Mouse (Mus musculus) limb, embryonic 13.5 days (tissue): ENCODE data around the gene Cfap65. TPM values are rescaled to one million over a fixed set of nuclear protein-coding genes. Genes with fewer than 3 reads are reported as not detected.
A peak's percentile ranks its signal among the peaks of the same experiment; 100 is the strongest.

ENCODE experiments used
- ATAC-seq: fragments of 200-750 bp; cut with Nextera tagmentation; 2 replicates; pipeline ENCODE4 v1.8.0; 2017; ENCODE audit warnings: low read depth, moderate number of reproducible peaks, moderate TSS enrichment; ENCODE audit not compliant: low FRiP score
- H3K27ac ChIP-seq: fragments of 300-500 bp; sonication (generic); 2 replicates; pipeline ENCODE4 v1.5.1; 2015; ENCODE audit warnings: inconsistent platforms, mild to moderate bottlenecking, moderate library complexity
- H3K27me3 ChIP-seq: fragments of 300-500 bp; sonication (generic); 2 replicates; pipeline ENCODE4 v1.6.1; 2015; ENCODE audit warnings: mild to moderate bottlenecking, inconsistent platforms
- H3K36me3 ChIP-seq: fragments of 300-500 bp; sonication (generic); 2 replicates; pipeline ENCODE4 v1.6.1; 2015; ENCODE audit warnings: inconsistent platforms, mild to moderate bottlenecking, moderate library complexity
- H3K4me1 ChIP-seq: fragments of 300-500 bp; sonication (generic); 2 replicates; pipeline ENCODE4 v1.6.1; 2015; ENCODE audit warnings: inconsistent platforms
- H3K4me2 ChIP-seq: fragments of 300-500 bp; sonication (generic); replicated peaks from 2 replicates; pipeline ENCODE4 v1.6.1; 2015; ENCODE audit warnings: inconsistent platforms, mild to moderate bottlenecking, moderate library complexity
- H3K4me3 ChIP-seq: fragments of 300-500 bp; sonication (generic); 2 replicates; pipeline ENCODE4 v1.5.1; 2015; ENCODE audit warnings: moderate library complexity, mild to moderate bottlenecking, inconsistent platforms
- H3K9ac ChIP-seq: fragments of 300-500 bp; sonication (generic); 2 replicates; pipeline ENCODE4 v1.6.1; 2015; ENCODE audit warnings: mild to moderate bottlenecking, inconsistent platforms
- H3K9me3 ChIP-seq: fragments of 300-500 bp; sonication (generic); 2 replicates; pipeline ENCODE4 v1.6.1; 2016; ENCODE audit warnings: inconsistent platforms
- WGBS: fragments of 180-500 bp; shearing (Covaris S2); methylation state at CpG from one replicate; pipeline ENCODE4 v1.1.7; 2015; 5-methylcytosine and 5-hydroxymethylcytosine counted together
- polyA plus RNA-seq: library from polyadenylated mRNA; unstranded; fragments of >200 nt; fragmentation: Nextera tagmentation; extraction: Ambion mirVana; gene quantifications from 2 replicates; pipeline ENCODE4 v1.2.1, GENCODE M21; 2015

Cfap65 gene
- not detected in 2 replicates for polyA plus RNA-seq

DNA sequence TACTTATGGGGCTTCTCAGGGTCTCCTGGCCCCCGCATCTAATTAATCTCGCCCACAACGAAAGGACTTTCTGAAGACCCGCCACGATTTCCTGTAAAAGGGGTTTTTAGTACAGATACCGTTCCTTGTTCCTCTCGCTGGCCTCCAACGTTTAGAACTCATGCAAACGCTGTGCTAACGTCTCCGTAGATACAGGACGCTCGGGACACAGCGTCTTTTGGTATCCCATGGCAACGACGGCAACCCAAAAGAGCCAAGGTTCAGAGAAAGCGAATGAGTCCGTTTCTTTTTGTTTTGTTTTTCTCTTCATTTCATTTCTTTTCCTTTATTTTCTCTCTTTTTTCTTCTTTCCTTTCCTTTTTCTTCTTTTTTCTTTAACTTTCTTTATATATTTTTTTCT is at the start of gene Cfap65:
Cfap65 (minus strand) TSS at position 198 of the 400 bp plus-strand sequence.
- H3K36me3 ChIP-seq, result no peaks in the 10 kb centered on the region
- H3K27ac ChIP-seq, result no peak within 1 kb of the TSS
- no peak for ATAC-seq
- no peak within 1 kb of the TSS for H3K9ac ChIP-seq
- 2% methylated on average over 18 of the region's 18 CpGs for WGBS
- peak within 1 kb of the TSS; percentile 51 for H3K4me2 ChIP-seq
- H3K27me3 ChIP-seq, result peaks cover 79% of the 10 kb centered on the region
- no peaks in the 10 kb centered on the region for H3K9me3 ChIP-seq
- H3K4me3 ChIP-seq, result peak within 1 kb of the TSS; percentile 21; the same call in 1 of the 2 replicates
- H3K4me1 ChIP-seq, result no peaks in the 10 kb centered on the region

DNA sequence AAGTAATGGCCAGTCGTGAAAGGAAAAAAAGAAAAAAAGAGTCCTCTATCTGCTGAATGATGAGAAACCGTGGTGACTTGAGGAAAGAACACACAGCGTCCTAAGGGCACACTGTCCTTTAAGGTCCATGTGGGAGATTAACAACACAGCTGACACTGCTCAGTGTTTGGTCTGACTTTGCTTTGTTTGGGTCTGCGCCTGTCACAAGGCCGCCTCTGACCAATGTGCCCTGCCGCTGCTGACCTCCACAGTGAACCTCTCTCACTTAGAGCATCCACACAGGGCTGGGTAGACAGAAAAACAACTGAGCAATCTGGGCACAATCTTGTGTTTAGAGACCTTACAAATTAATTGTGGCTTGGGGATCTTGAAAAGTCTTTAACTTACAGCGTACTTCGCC is 41.6 kb upstream of the Cfap65 start:
- WGBS, result 78% methylated on average over 8 of the region's 8 CpGs
- H3K9me3 ChIP-seq, result no peaks in the 10 kb centered on the region
- no peak overlapping the region for H3K4me2 ChIP-seq
- peaks cover 10% of the 10 kb centered on the region; the same call in 1 of the 2 replicates for H3K4me1 ChIP-seq
- ATAC-seq, result no peak
- no peak overlapping the region for H3K27ac ChIP-seq
- no peak overlapping the region for H3K4me3 ChIP-seq
- H3K27me3 ChIP-seq, result no peaks in the 10 kb centered on the region
- H3K9ac ChIP-seq, result no peak overlapping the region
- H3K36me3 ChIP-seq, result no peaks in the 10 kb centered on the region

DNA sequence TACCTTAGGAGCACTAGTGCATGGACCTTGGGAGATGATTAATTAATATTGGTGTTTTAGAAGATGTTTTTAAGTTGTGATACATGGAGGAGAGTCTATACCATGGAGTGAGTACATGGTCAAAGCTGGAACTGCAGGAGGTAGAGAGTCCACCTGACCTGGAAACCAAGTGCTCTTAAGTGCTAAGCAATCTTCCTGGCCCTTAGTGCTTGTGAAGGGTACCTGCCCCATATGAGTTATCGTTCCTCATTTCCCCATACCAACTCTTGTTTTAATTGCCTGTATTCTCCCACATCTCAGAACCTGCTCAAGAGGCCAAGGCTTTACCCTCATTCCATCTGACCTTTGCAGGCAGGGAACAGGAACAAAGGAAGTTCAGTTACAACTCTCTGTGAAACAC is 40.5 kb upstream of the Cfap65 start:
- 89% methylated on average over 1 of the region's 1 CpGs for WGBS
- Histone ChIP-seq H3K27me3 (no peaks in the 10 kb centered on the region), H3K4me3 (no peak overlapping the region), H3K4me2 (no peak overlapping the region), H3K9ac (no peak overlapping the region), H3K4me1 (peaks cover 10% of the 10 kb centered on the region; the same call in 1 of the 2 replicates), H3K36me3 (no peaks in the 10 kb centered on the region), H3K27ac (no peak overlapping the region), H3K9me3 (no peaks in the 10 kb centered on the region)
- ATAC-seq, result no peak

DNA sequence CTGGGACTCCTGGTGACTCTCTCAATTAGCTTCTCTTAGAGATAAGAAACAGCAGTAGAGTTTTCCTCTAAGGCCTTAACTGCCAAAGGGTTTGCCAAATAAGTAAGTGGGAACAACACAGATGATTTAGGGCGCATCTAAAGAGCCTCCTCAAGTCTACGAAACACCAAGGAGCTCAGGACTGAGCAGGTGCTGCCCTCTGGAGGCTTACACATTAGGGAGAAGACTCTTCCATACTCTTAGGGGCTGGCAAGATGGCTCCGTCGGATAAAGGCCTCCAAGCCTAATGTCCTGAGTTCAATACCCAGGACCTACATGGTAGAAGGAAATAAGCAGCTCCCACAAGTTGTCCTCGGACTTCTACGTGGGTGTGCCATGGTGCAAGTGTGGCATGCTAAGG is 38.2 kb upstream of the Cfap65 start:
- H3K36me3 ChIP-seq, result no peaks in the 10 kb centered on the region
- no peak overlapping the region for H3K4me2 ChIP-seq
- H3K9ac ChIP-seq, result no peak overlapping the region
- no peak for ATAC-seq
- H3K4me1 ChIP-seq, result peaks cover 7% of the 10 kb centered on the region; the same call in 1 of the 2 replicates
- WGBS, result 78% methylated on average over 6 of the region's 6 CpGs
- no peaks in the 10 kb centered on the region for H3K27me3 ChIP-seq
- H3K9me3 ChIP-seq, result no peaks in the 10 kb centered on the region
- no peak overlapping the region for H3K27ac ChIP-seq
- H3K4me3 ChIP-seq, result no peak overlapping the region

DNA sequence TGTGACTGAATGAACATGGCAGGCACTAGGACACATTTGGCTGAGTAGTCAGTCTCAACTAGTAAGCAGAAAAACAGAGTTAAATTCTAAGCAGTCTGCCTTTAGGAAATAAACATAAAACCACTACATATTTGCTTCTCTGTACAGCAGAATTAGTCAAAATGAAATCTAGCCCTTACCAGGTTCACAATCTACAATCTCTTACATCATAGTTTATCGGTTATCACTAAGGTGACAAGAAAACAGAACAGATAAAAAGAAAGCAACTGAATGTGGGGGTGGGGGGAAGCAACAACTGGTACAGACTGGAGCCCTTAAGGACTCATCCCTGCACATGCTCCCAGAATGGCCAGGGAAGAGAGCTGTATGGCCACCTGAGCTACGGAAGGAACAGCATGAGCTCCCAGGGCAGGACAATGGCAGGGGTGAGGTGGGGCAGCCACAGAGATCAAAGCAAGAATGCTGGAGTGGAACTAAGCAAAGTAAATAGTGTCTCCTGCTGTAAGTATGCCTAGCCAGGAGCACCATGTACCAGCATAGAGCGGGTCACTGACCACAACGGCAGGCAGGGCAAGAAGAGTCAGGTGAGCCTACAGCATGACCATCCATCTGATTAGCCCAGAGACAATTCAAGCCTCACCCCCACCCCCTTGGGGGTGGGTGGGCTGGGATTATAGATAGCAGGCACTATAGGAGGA is 36.1 kb upstream of the Cfap65 start:
- H3K27ac ChIP-seq, result no peak overlapping the region
- H3K4me3 ChIP-seq, result no peak overlapping the region
- no peaks in the 10 kb centered on the region for H3K36me3 ChIP-seq
- H3K4me1 ChIP-seq, result no peaks in the 10 kb centered on the region
- no peak for ATAC-seq
- H3K27me3 ChIP-seq, result no peaks in the 10 kb centered on the region
- H3K4me2 ChIP-seq, result no peak overlapping the region
- no peak overlapping the region for H3K9ac ChIP-seq
- 49% methylated on average over 4 of the region's 4 CpGs for WGBS
- H3K9me3 ChIP-seq, result no peaks in the 10 kb centered on the region

DNA sequence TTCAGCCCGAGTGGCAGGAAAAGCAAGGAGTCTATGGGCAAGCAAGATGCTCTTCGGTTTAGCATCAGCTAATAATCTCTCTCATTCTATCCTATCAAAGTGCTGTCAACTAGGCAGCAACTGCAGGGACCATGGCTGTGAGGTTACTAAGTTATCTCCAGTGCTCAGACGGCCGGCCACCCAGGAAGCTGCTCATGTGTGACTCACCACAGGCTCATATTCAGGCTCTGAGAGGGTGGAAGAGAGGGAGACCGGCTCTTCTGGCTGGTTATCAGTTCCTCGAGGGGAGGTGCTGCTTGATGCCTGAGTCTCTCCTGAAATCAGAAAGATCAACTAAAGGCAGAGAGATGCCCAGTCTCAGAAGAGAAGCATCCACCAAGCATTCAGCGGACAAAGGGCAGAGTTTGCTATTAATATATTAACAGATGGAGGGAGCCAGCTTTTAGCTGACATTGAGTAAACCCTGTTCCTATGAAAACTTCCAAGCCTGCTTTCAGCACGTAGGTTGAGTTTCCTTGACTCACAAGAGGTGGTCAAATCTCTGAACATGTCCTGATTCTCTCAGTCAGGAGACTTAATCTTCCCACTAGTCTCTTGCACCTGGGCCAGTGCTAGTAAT is 32.7 kb upstream of the Cfap65 start:
- Histone ChIP-seq H3K9me3 (no peaks in the 10 kb centered on the region), H3K4me3 (no peak overlapping the region), H3K9ac (no peak overlapping the region), H3K27me3 (0 out of 2 replicates have a peak, but pooled peaks cover 5% of the 10 kb centered on the region), H3K4me1 (peaks cover 15% of the 10 kb centered on the region), H3K27ac (no peak overlapping the region), H3K36me3 (no peaks in the 10 kb centered on the region), H3K4me2 (no peak overlapping the region)
- WGBS, result 63% methylated on average over 8 of the region's 8 CpGs
- ATAC-seq, result no peak

DNA sequence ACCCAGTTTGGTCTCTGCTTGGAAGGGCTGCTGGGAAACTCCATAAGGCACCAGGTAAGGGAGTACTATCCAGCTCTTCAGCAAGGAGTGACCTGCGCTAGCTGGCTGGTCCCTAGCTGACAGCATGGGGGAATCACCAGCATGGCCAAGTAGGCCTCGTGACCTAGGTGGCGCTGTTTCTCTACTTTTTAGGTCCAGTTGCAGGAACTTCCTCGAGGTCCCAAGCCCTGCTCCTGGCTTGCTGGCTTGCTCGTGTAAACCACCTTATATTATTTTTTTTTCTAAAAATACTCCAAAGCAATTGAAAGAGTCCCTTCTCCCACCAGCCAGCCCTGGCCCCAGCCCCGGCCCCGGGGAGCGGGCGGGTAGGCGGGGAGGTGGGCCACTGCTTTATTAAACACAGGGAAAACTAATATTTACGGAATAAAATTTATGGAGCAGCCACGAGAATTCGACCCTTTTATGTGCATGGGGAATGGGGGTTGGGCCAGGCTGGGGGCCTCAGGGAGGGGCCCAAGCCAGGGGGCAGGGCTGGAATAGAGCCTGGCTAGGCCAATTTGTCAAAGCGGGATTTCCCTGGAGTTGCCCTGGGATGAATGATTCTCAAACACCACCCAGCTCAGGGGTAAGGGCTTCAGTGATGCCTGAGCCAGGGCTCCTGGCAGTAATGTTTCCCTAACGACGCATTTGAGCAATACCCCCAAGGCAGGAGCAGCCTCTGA is 29.3 kb upstream of the Cfap65 start:
- Histone ChIP-seq H3K4me2 (peak overlapping the region; percentile 62), H3K4me3 (peak overlapping the region; percentile 24), H3K27ac (peak overlapping the region; percentile 73), H3K36me3 (no peaks in the 10 kb centered on the region), H3K9ac (peak overlapping the region; percentile 53), H3K27me3 (peaks cover 10% of the 10 kb centered on the region; the same call in 1 of the 2 replicates), H3K4me1 (peaks cover 15% of the 10 kb centered on the region), H3K9me3 (no peaks in the 10 kb centered on the region)
- WGBS, result 5% methylated on average over 16 of the region's 16 CpGs
- ATAC-seq, result peak; percentile 88

DNA sequence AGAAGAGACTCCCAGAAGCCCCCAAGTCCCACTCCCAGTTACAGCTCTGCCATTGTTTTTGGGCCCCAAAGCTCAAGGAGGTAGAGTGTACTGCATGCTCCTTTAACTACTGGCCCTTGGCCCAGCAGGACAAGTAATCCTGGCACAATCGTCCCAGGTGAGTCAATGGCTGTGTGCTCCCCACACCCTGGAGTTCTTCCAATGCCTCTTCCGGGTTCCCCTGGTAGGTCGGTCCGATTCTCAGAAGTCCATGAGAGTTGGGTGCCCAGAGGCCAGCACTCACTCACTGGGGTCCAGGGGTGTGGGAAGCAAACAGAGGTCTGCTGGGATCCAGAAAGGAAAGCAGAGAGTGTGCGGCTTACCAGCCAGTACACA is 27.4 kb upstream of the Cfap65 start:
- H3K4me2 ChIP-seq, result no peak overlapping the region

DNA sequence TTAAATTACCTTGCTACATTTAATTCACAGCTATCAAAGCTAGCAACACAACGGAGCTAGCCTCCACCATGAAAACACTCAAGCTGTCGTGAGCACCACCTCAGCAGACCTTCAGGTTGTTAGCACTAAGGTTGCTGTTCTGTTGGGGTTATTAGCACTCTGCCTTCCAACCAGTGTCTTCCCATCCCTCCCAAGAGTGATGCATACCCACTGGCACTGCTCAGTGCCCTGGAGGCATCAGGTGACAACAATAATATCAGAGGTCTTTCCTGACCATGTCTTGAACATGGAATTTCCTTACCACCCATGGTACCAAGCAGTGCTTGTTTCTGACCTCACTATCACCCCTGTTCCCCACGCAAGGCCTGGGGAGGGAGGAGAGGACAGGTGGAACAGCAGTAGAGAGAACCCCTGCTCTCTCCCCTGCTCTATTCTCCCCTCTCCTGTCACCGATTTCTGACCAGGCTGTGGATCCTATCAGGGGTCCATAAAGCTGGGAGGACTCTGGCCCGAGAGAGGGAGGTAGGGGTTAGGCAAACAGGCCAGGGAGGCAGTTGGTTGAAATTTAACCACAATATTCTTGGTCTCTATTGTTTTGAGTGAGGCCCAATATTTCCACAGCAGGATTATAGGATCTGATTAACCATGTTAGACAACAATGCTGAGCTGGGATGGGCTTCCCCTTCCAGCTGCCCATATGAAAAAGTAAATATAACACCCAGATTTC is 26.9 kb upstream of the Cfap65 start:
- Histone ChIP-seq H3K4me1 (peaks cover 15% of the 10 kb centered on the region), H3K4me2 (no peak overlapping the region), H3K27me3 (peaks cover 32% of the 10 kb centered on the region), H3K9ac (no peak overlapping the region), H3K4me3 (no peak overlapping the region), H3K27ac (no peak overlapping the region), H3K36me3 (no peaks in the 10 kb centered on the region), H3K9me3 (no peaks in the 10 kb centered on the region)
- WGBS, result 78% methylated on average over 5 of the region's 5 CpGs
- no peak for ATAC-seq

More for the DNA sequence above, 27.4 kb upstream of the Cfap65 start:
- ATAC-seq, result no peak
- WGBS, result 87% methylated on average over 5 of the region's 5 CpGs
- Histone ChIP-seq H3K27ac (no peak overlapping the region), H3K9ac (no peak overlapping the region), H3K4me3 (no peak overlapping the region), H3K36me3 (no peaks in the 10 kb centered on the region), H3K4me1 (peaks cover 15% of the 10 kb centered on the region), H3K9me3 (no peaks in the 10 kb centered on the region), H3K27me3 (peaks cover 27% of the 10 kb centered on the region)

DNA sequence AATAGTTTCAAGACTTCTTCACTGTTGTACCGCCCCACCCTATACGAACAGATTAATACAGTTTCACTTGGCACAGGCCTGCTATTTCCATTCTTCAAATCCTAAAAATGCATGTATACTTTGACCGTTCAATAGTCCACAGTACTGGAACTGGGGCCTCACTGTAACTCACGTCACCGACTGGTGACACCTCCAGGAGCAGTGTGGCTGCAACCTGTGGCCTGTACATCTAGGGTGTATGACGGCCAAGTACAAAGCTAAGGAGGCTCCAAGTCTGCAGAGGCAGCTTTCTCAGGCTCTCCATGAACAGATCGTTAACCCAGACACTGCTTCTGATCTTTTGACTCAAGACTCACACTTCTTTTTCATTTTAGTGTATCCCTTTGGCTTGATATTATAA is 26.3 kb upstream of the Cfap65 start:
- peaks cover 15% of the 10 kb centered on the region for H3K4me1 ChIP-seq
- H3K27me3 ChIP-seq, result peaks cover 38% of the 10 kb centered on the region
- WGBS, result 85% methylated on average over 7 of the region's 7 CpGs
- no peak overlapping the region for H3K4me3 ChIP-seq
- H3K9me3 ChIP-seq, result no peaks in the 10 kb centered on the region
- H3K9ac ChIP-seq, result no peak overlapping the region
- H3K4me2 ChIP-seq, result no peak overlapping the region
- no peaks in the 10 kb centered on the region for H3K36me3 ChIP-seq
- no peak overlapping the region for H3K27ac ChIP-seq
- no peak for ATAC-seq

DNA sequence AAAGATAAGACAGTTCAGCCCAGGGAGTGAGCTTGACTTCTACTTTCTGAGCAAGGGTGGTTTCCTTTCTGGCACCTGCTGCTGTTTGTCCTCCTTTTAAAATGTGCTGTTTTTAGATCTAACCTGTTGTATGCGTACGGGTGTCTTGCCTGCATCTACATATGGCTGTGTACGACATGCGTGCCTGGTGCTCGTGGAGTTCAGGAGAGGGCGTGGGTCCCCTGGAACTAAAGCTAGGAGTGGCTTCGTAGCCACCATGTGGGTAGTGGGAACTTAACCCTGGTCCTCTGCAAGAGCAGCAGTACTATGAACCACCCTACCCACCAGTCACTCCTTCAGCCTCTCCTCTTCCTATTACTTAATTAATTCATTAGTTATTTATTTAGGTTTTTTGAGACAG is 24.7 kb upstream of the Cfap65 start:
- H3K9ac ChIP-seq, result no peak overlapping the region
- H3K4me3 ChIP-seq, result no peak overlapping the region
- peaks cover 50% of the 10 kb centered on the region for H3K27me3 ChIP-seq
- H3K27ac ChIP-seq, result no peak overlapping the region
- no peak overlapping the region for H3K4me2 ChIP-seq
- H3K9me3 ChIP-seq, result no peaks in the 10 kb centered on the region
- 80% methylated on average over 7 of the region's 7 CpGs for WGBS
- H3K36me3 ChIP-seq, result no peaks in the 10 kb centered on the region
- H3K4me1 ChIP-seq, result peaks cover 10% of the 10 kb centered on the region
- no peak for ATAC-seq
